Mouse (Mus musculus) spleen, postnatal 14 days (tissue): ENCODE results near the gene Smoc1.

Experiments used
- DNase-seq, 2 experiments: peaks; one replicate each; pipeline ENCODE4 v3.0.0; 2021 to 2022; ENCODE audit warnings: low spot score in 2 of 2

Gene Smoc1

GRCm38 (mm10) chr12:81131114-81131513, 104.5 kb downstream of the Smoc1 start:
- DNase-seq = no peak

GRCm38 (mm10) chr12:81133055-81133665, 106.6 kb downstream of the Smoc1 start:
- DNase-seq = no peak

- no peak for DNase-seq
Measured at GRCm38 (mm10) chr12:81138217-81138616, 111.6 kb downstream of the Smoc1 start.

- DNase-seq = no peak
Measured at GRCm38 (mm10) chr12:81139463-81139862, 112.9 kb downstream of the Smoc1 start.

- no peak for DNase-seq
Measured at GRCm38 (mm10) chr12:81140594-81141328, 114.2 kb downstream of the Smoc1 start.

- no peak for DNase-seq
Measured at GRCm38 (mm10) chr12:81141329-81141711, 114.7 kb downstream of the Smoc1 start.

- DNase-seq = no peak
Measured at GRCm38 (mm10) chr12:81142231-81142630, 115.6 kb downstream of the Smoc1 start.

GRCm38 (mm10) chr12:81144201-81144600, 117.6 kb downstream of the Smoc1 start:
- no peak for DNase-seq

GRCm38 (mm10) chr12:81146417-81147180, 120.0 kb downstream of the Smoc1 start:
- DNase-seq = no peak

GRCm38 (mm10) chr12:81147956-81148355, 121.3 kb downstream of the Smoc1 start:
- no peak for DNase-seq

- DNase-seq = no peak
Measured at GRCm38 (mm10) chr12:81150917-81151316, 124.3 kb downstream of the Smoc1 start.

- no peak for DNase-seq
Measured at GRCm38 (mm10) chr12:81152082-81152481, 125.5 kb downstream of the Smoc1 start.

- no peak for DNase-seq
Measured at GRCm38 (mm10) chr12:81155675-81156074, 129.1 kb downstream of the Smoc1 start.

GRCm38 (mm10) chr12:81156841-81157240, 130.2 kb downstream of the Smoc1 start:
- DNase-seq = no peak

- DNase-seq = no peak
Measured at GRCm38 (mm10) chr12:81159947-81160346, 133.3 kb downstream of the Smoc1 start.

GRCm38 (mm10) chr12:81160425-81160824, 133.8 kb downstream of the Smoc1 start:
- no peak for DNase-seq

- no peak for DNase-seq
Measured at GRCm38 (mm10) chr12:81160831-81161230, 134.2 kb downstream of the Smoc1 start.

GRCm38 (mm10) chr12:81161282-81161681, 134.7 kb downstream of the Smoc1 start:
- DNase-seq = no peak

- no peak for DNase-seq
Measured at GRCm38 (mm10) chr12:81163131-81163530, 136.5 kb downstream of the Smoc1 start.

- no peak for DNase-seq
Measured at GRCm38 (mm10) chr12:81163566-81163965, 137.0 kb downstream of the Smoc1 start.

GRCm38 (mm10) chr12:81166092-81166491, 139.5 kb downstream of the Smoc1 start:
- no peak for DNase-seq

- DNase-seq = no peak
Measured at GRCm38 (mm10) chr12:81166615-81167014, 140.0 kb downstream of the Smoc1 start.

- no peak for DNase-seq
Measured at GRCm38 (mm10) chr12:81167142-81167541, 140.5 kb downstream of the Smoc1 start.
